Mouse (Mus musculus) regulatory T cell (primary cell): ENCODE measurements around the gene Osmr.

Experiments used
- in situ Hi-C: fragments of 300-600 bp; cut with MboI, MseI; formaldehyde crosslinking; loops from one replicate; pipeline ENCODE4 v1.15.1; 2025; ENCODE audit warnings: high pct_unique_total_duplicates

The Osmr gene

DNA sequence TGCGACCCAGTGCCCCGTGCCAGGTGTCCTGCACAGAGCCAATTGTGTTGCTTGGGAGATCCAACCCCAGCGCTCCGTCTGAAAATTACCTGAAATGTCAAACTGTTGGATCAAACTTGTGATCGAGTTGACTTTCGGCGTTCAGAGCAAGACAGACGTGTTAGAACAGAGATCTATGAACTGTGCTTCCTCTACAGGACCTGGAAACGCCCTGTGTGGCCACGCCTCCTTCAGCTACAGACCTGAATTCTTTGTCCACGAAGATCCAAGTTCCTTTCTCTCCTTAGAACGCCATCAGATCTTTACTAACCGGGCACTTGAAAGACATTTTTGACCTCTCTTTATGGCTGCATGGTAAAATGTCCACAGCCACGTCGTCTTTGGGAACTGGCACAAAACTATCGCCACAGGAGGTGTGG lies at the start of gene Osmr:
Osmr (minus strand) TSS at position 369 of the 419 bp plus-strand sequence.
- in situ Hi-C loops: no loop called here

DNA sequence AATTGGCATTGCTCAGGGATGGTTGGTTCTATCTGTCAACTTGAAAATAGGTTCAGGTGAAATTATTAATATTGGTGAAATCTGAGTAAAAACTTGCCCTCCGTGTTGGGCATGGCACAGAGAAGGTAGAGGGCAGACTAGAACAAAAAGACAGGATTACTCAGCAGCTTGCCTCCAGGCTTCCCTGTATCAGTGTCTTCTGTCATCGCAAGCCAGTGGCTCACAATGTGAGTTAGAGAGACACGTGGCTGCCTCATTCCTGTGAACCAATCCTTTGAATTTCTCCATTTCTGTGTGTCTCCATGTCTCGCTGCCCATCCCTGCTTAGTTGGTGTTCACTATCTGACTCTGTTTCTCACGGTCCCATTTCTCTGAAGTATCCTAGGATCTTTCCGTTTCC lies 44.6 kb upstream of the Osmr start:
- in situ Hi-C loops: loop anchor here (10.0 kb wide), 2 partner anchors 345 to 515 kb away; no protein-coding TSS in a partner anchor

DNA sequence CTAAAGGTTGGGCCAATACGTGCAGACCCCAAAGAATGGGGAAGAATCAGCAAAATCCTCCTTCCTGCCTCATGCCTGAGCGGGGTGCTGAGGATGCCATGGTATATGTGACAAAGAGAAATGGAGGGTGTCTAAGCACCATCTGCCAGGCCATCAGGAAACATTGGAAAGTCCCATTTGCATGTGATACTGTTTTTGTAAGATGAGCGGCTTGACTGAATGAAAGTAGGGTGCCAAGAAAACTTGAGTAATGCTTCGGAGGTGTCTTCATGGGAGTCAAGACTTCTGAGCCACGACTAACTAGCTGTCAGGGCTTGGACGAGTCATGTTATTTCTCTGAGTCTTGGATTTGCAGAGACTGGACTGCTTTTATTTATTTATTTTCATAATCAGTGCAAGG lies 39.4 kb upstream of the Osmr start:
- in situ Hi-C loops: loop anchor here (10.0 kb wide), 2 partner anchors 351 to 521 kb away; no protein-coding TSS in a partner anchor

DNA sequence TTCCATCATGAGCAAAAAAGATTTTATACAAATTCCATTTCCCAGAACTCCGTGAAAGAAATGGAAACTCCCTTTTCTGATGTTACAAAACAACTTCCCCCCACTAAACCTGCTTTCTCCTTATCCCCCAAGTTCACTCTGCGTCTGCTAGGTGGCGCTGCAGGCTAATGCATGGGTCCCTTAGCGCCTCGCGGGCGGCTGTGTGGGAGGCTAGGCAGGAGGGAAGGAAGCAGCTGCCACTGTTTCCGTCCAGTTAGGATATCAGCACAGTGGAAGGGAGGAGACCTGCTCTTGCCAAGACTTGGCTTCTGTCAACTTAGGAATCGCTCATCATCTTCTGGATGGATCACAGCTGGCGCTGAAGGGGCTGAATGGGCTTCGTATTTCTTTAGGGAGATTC lies 34.9 kb upstream of the Osmr start:
- in situ Hi-C loops: loop anchor here (5.0 to 10.0 kb wide), 3 partner anchors 313 to 525 kb away; no protein-coding TSS in a partner anchor

DNA sequence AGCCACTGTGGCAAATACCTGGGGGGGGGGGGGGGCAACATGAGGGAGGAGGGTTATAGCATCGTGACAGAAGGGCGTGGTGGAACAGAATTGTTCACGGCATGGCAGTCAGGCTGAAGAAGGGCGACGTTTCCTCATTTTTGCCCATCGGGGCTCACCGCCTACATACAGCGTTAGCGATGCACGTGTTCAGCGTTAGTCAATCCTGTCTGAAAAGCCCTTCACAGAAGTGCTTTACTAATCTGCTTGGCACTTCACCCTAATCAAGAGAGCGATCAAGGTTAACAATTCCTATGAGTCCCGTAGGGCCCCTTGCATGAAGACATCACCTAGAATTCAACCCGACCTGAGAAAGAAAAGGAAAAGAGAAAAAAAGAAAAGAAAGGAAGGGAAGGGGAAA lies 34.3 kb upstream of the Osmr start:
- in situ Hi-C loops: loop anchor here (5.0 kb wide), 1 partner anchor 313 kb away; no protein-coding TSS in a partner anchor

DNA sequence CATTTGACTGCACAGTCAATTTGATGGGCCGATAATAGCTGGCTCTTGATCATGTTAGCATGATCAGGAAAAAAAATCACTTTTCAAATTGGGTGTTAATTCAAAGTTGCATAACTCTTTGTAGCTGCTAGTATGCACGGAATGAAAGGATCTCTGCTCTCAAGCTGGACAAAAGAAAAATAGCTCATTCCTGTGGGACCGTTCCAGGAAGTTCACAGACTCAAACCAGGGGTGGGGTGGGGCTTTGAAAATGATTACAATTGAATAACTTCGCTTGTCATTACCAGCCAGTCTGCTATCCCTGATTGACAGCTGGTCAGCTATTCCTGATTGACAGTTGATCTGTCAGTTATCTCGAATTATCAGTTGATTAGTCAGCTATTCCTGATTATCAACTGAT lies 33.8 kb upstream of the Osmr start:
- in situ Hi-C loops: loop anchor here (5.0 kb wide), 1 partner anchor 314 kb away; no protein-coding TSS in a partner anchor

DNA sequence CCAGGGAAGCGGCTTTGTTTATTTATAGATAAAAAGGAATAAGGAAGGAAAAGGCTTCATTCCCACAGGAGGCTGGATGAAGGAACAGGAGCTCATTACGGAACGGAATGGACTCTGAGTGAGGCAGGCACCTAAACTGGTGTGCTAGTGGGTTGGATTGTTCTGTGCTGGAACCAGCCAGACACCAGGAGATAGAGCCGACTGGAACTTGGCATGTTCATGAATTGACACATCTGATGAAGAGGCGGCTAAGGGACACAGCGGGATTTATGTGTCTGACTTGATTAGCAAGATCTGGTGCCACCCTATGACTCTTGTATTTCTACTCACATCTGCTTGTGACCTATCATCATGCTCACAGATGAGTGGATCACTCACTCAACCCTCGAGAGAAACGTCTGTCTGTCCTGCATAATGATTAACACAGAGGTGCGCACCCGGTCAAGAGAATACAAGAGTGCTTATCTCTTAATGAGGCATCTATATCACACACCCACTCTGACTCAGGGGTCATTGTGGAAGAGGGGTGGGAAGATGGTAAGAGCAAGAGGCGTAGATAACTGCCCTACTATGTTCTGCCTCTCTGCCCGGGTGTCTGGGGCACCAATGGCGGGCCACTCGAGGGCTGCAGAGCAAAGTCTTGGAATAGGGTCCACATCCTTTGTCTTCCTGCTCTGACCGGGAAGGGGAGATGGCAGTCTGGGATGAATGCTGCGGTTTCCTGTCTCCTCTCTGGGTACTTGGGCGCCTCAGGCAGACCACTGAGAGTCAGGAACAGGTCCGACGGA lies 31.7 kb upstream of the Osmr start:
- in situ Hi-C loops: loop anchor here (5.0 kb wide), 1 partner anchor 316 kb away; no protein-coding TSS in a partner anchor

DNA sequence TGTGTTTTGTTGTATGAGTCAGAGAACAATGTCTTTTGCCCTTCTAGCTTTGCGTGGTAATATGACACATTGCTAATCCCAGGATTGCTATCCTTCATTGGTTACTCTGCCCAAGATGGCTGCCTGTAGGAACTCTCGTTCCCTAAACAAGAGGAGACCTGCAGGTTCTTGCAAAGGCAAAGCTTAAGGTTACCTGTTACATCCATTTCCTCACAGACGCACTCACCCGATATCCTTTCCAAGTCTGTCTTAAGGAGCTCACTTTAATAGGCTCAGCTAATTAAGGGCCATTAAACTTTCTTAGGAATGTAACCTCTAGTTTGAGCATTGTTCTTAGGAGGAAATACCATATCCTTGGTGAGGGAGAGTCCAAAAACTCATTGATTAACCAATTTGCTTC lies 31.0 kb upstream of the Osmr start:
- in situ Hi-C loops: loop anchor here (5.0 kb wide), 1 partner anchor 317 kb away; no protein-coding TSS in a partner anchor

DNA sequence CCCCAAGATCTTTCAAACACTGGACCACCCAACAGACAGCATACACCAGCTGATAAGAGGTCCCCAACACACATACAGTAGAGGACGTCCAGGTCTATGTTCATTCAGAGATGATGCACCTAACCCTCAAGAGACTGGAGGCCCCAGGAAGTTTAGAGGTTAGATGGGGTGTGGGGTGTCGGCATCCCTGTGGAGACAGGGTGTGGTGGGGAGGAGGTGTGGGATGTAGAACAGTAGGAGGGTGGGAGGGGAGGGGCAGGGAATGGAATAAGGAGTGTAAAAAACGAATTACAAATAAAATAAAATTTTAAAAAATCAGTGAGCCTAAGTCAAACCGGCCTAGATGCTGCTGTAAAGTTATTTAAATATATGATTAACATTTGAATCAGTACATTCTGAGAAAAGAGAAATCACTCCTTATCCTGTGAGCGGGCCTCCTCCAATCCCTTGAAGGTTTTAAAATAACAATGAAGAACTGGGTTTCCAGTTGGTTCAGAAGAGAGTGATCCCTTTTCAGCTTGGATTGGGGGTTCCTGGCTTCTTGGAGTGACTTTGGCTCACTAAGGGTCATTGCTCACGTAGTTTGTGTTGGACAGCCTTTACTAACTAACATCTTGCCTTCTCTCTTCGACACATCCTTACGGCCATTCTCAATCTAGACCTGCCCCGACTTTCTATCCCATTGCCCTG lies 28.7 kb upstream of the Osmr start:
- in situ Hi-C loops: no loop called here

DNA sequence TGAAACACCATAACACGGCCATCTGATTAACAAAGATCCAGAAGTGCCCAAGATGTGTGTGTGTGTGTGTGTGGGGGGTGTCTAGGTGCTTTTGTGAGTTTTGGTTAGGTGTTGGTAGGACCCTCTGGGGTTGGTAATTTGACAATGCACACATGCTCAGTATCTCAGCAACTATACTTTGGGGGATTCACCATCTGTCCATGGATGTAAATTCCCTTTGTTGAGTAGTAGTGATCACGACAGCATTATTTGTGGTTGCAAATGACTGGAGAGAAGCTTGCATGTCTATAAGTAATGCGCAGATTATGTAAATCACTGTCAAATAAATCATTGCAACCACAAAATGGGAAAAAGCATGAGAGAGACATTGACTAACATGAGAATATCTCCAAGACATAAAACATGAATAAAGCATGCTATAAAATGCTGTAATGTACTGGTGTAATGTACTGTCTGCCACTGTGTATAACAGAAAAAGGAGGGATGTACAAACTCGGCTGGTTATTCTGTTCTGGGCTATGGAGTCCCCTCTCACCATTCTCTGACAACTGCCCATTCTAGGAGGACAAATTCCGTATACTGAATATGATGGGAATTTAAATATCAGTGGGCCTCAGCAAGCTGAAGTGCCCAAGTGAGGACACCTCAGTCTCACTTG lies 27.3 kb upstream of the Osmr start:
- in situ Hi-C loops: no loop called here

DNA sequence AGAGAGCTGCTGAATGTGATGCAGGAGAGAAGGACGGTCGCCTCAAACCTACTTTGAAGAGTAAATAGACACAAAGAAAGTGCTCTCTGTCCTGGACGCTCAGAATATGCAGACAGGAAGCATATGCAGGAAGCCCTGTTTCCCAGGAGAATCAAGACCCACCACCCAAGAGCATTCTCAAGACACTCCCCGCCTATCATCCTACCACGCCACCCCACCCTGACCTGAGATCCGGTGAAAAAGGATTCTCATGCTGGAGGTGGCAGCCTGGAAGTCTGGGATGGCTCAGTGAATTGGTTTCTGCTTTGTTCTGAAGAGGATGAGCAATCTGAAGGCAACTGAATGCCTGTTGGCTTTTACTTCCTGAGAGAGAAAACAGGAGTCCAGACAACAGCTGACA lies 26.5 kb upstream of the Osmr start:
- in situ Hi-C loops: no loop called here

DNA sequence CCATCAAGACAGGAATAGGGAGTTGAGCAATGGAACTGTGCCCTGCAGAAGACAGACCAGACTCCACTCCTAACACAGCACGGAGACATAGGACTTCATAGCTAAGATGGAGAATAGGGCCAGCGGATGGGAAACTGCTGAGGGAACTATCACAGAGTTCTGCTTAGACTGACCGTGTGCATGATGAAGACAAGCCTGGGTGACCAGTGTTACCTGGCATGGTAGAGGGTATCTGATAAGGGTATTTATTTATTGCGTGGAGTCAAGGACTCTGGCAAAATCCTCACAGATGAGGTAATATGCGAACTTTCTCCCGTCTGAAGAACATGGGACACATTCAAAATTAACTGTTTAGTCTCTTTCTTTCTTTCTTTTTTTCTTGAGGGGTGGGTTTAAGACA lies 9.5 kb upstream of the Osmr start:
- in situ Hi-C loops: loop anchor here (10.0 kb wide), 1 partner anchor 331 kb away; no protein-coding TSS in a partner anchor

DNA sequence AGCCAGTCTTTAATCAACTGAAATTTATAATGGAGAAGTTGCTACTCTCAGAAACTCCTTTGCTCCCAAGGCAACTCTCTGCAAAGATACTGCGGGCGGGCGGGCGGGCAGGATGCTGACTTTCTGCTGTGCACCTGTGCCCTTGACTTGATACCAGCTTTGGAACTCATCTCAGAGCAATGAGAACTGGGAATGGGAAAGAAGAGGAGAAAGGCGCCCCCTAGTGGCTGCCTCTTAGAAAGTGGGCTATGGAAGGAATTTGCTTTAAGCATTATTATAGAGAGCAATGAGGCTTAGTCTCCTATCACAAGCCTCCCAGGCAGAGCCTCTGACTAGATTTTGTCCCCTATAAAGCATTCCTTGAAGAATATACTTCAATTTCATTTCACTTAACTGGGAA lies 9.0 kb upstream of the Osmr start:
- in situ Hi-C loops: loop anchor here (10.0 kb wide), 1 partner anchor 331 kb away; no protein-coding TSS in a partner anchor

DNA sequence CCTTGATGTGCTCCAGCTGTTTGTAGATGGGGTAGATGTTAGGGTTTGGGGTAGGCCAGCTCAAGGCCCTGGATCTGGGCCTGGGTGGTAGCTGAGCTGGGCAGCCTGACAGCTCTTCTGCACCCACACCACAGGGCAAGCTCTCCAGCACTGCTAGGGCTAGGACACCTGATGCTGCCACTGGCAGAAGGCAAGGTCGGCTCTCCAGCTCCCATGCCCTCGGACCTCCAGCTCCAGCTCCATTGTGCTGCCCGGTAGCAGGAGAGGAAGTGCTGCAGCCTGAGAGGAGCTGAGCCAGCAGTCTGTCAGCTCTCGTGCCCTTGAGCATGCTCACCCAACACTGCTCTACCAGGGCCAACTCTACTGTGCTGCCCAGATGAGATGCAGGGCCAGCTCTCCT lies 8.3 kb upstream of the Osmr start:
- in situ Hi-C loops: loop anchor here (10.0 kb wide), 1 partner anchor 332 kb away; no protein-coding TSS in a partner anchor

DNA sequence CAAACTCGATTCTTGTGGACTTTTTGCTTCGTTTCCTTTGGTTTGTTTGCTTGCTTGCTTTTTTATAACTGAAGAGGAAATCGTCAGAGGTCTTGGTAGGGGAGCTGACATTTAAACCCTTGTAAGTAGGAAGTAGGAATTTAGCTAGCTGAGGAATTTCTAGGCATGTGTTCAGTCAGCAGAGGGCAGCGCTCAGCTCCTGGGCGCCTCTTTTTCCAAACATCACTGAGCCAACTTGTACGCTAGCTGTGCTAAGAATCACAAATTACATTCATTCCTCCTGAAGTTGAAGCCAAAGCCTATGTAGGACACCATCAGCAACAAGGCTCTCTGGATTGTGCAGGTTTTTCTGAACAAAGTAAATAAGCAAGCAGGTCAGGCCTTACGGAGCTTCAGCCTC lies 7.4 kb upstream of the Osmr start:
- in situ Hi-C loops: loop anchor here (10.0 kb wide), 1 partner anchor 333 kb away; no protein-coding TSS in a partner anchor

DNA sequence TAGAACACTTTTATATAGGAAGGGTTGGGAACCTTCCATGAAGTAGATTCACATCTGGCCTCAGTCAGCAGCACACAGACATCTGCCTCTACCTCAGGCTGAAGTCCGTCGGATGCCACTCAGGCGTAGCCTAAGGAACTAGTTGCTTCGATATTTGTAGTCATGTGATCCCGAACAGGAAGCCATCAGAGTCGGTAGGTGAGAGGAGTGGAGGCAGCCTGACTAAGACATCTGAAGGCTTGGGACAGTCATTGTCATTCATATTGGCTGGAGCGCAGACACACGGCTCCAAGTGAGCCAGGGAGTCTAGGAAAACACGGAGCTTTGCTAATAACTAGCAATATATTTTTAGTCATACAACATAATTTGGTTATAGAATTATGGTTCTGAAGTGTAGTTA lies 6.4 kb upstream of the Osmr start:
- in situ Hi-C loops: loop anchor here (10.0 kb wide), 1 partner anchor 334 kb away; no protein-coding TSS in a partner anchor

DNA sequence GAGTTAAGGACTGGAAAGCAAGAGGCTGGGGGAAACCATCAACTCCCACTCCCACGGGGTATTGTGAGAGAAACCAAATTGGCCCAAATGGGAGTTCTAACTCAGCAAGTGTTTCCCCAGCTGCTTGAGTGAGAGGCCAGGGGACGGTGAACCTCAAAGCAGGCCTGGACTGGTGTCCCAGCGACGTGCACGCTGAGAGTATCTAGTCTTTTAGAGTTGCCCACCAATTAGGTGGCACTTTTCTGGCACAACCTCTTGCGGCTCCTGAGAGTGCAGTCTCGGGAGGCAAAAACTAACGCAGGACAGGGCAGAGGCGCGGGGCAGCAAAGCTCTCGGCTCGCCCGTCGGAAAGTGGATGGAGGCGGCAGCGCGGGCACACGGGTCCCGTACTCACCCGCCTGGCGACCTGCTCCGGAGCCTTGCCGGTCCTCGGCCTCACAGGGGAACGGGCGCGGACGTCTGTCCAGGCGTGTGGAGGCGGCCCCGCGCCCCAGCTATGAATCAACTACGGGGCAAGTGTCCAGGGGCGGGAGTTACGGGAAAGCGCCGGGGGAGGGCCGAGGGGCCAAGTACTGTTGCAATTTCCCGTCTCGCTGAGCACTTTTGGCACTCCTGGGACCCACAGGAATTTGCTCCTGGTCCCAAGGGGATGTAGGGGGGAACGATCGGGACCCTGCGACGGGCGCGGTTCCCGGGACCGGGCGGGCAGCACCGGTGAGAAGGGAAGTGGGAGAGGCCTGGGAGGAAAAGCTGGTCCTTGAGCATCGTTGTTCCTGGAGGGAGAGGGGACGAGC lies 765 bp downstream of the Osmr start:
- in situ Hi-C loops: no loop called here

DNA sequence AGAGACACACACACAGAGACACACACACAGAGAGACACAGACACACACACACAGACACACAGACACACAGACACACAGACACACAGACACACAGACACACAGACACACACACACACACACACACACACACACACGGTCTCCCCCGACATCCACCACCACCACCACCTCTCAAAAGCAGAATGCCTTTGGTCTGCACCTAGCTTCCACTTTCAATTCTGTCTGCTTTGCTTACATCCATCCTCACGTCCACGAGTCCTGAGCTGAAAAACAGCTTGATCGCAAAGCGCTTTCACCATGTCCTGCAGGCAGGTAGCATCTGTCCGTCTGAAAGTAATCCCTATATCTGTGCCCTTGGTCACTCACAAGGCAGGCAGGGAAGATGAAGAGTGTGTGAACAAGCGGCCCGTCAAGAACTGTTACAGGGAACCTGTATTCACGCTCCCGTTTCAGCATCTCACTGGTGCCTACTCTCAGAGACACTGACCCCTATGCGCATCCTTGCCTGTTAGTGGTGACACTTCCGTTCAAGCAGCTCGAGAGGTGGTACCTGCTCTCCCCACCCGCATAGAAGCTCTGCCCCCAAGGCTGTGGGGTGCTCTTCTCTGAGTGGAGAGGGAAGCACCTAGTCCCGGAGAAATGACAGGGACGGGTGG lies 1.5 kb downstream of the Osmr start:
- in situ Hi-C loops: no loop called here

DNA sequence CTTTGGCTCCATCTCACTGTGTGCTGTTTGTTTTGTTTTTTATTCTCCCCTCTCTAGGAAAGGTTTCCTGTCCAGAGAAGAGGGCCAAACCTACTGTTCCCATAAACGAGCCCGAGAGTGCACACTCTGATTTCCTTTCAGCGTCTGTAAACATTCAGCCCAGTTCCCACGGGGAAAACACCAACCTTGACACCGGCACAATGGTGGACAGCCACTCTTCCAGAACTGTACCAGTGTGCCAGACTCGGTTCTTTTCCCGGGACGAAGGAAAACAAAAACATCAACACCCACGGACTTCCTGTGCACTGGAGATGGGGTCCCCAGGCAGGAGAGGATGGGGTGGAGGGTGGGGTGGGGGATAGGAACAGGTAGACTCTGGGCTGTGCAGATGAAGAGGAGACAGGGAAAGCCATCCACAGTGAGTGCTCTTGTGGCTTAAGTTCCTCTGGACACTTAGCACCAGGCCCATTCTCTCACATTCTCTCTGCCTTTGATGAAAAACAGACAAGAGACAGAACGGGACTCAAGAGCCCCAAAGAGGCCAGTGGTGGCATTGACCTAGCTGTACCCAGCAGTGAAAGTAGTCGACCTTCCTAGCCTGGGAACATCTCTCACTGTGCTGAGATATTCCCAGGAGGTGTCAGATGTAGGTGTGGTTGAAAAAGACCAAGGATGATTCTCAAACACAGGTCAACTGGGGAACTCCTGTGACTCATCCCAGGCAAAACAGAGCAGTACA lies 3.0 kb downstream of the Osmr start:
- in situ Hi-C loops: no loop called here

DNA sequence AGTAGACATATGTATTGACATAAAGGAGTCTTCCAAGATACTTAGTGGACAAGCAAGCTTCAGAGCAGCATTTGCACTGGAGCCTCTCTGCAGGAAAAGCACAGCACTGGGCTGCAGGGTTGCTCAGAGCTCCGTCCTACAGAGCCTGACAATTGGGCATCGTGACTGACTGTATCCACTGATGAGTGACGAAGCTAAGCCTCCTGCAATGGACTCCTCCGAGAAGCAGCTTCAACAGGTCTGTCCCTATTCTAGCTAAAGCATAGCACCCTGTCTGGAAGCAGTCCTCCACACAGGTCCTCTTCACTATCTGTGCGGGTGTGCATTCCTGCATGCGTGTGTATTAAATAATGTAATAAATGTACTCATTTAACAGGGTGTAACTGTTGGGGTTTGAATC lies 7.9 kb downstream of the Osmr start:
- in situ Hi-C loops: no loop called here
